Mouse (Mus musculus): ENCODE measurements around the gene Flad1. TPM values are rescaled to one million over a fixed set of nuclear protein-coding genes. Genes with fewer than 3 reads are reported as not detected.
A peak's percentile ranks its signal among the peaks of the same experiment; 100 is the strongest.

Gene Flad1
- total RNA-seq (2021): 10 to 100 TPM; 31.6 to 36.0 TPM
- long read RNA-seq, experiment 1, transcript Flad1-202 (8 exons, 2,238 nt): minor isoform, 5 of 37 reads
- long read RNA-seq, experiment 1, transcript Flad1-204 (8 exons, 2,892 nt): major isoform, 20 of 37 reads
- long read RNA-seq, experiment 1, partial matches to known transcripts: 4 of 37 reads
- long read RNA-seq, experiment 1, other reads (novel, unspliced or antisense): 8 of 37 reads
- long read RNA-seq, experiment 2, transcript Flad1-204 (8 exons, 2,892 nt): major isoform, 16 of 32 reads
- long read RNA-seq, experiment 2, transcript Flad1-202 (8 exons, 2,238 nt): minor isoform, 5 of 32 reads
- long read RNA-seq, experiment 2, partial matches to known transcripts: 2 of 32 reads
- long read RNA-seq, experiment 2, other reads (novel, unspliced or antisense): 9 of 32 reads

- DNase-seq (ENCODE audit: low spot score in 2 of 2): peak; percentile 98 to 99
These were observed at the start of gene Flad1 for GRCm38 (mm10) chr3:89411490-89412393. Gene Flad1, minus strand, starts transcription at chr3:89411870.

GRCm38 (mm10) chr3:89458965-89459807, 47.5 kb upstream of the Flad1 start:
- peak; percentile 89 to 93 for DNase-seq (ENCODE audit: low spot score in 2 of 2)

GRCm38 (mm10) chr3:89458372-89458964, 46.8 kb upstream of the Flad1 start:
- peak in 1 of 2 experiments; percentile 29 for DNase-seq (ENCODE audit: low spot score in 2 of 2)

GRCm38 (mm10) chr3:89456726-89457665, 45.3 kb upstream of the Flad1 start:
- DNase-seq (ENCODE audit: low spot score in 2 of 2): peak; percentile 58 to 69

GRCm38 (mm10) chr3:89455786-89456285, 44.2 kb upstream of the Flad1 start:
- no peak for DNase-seq (ENCODE audit: low spot score in 2 of 2)

GRCm38 (mm10) chr3:89454401-89455177, 42.9 kb upstream of the Flad1 start, which contains the start of gene Pmvk:
Gene Pmvk, plus strand, starts transcription at chr3:89454541.
- DNase-seq (ENCODE audit: low spot score in 2 of 2): no peak

GRCm38 (mm10) chr3:89451916-89452315, 40.2 kb upstream of the Flad1 start:
- no peak for DNase-seq (ENCODE audit: low spot score in 2 of 2)

- peak; percentile 74 to 80 for DNase-seq (ENCODE audit: low spot score in 2 of 2)
These were observed 37.9 kb upstream of the Flad1 start for GRCm38 (mm10) chr3:89449541-89449940.

- DNase-seq (ENCODE audit: low spot score in 2 of 2): no peak
These were observed 37.3 kb upstream of the Flad1 start for GRCm38 (mm10) chr3:89448720-89449537.

GRCm38 (mm10) chr3:89440691-89441090, 29.0 kb upstream of the Flad1 start:
- no peak for DNase-seq (ENCODE audit: low spot score in 2 of 2)

- DNase-seq (ENCODE audit: low spot score in 2 of 2): no peak
These were observed 25.6 kb upstream of the Flad1 start for GRCm38 (mm10) chr3:89437269-89437668.

- no peak for DNase-seq (ENCODE audit: low spot score in 2 of 2)
These were observed 24.8 kb upstream of the Flad1 start, which contains the start of gene Pbxip1 for GRCm38 (mm10) chr3:89436176-89437113. Gene Pbxip1, plus strand, starts transcription at chr3:89436706.

- no peak for DNase-seq (ENCODE audit: low spot score in 2 of 2)
These were observed 23.4 kb upstream of the Flad1 start for GRCm38 (mm10) chr3:89435041-89435440.

- DNase-seq (ENCODE audit: low spot score in 2 of 2): no peak
These were observed 22.9 kb upstream of the Flad1 start for GRCm38 (mm10) chr3:89434532-89434931.

GRCm38 (mm10) chr3:89432606-89433005, 20.9 kb upstream of the Flad1 start:
- DNase-seq (ENCODE audit: low spot score in 2 of 2): no peak
